Mouse (Mus musculus): Measurements from ENCODE around the gene Phactr2.

The Phactr2 gene

DNA sequence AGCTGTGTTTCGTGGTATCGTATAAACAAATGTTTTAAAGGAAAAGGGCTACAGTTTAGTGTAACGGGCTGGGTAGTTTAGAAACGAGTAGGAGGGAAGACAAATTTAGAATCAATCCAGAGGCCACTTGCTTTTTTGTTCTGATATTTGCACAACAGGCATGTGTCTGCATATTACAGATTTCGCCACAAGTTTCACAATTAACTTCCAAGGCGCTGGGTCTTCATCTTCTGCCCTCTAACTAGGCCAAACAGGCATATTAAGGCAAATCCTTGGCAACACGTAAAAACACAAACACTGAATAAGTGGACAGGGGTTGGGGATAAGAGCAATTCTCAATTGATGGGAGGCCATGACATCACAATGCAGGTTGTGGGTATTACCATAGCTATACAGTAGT lies 298.3 kb downstream of the Phactr2 start:
- no peak for DNase-seq (ENCODE audit: extremely low spot score, low read depth, low spot score)

- DNase-seq (ENCODE audit: extremely low spot score, low read depth, low spot score): no peak
Measured at GRCm38 (mm10) chr10:13172798-13173221, 301.4 kb downstream of the Phactr2 start.

GRCm38 (mm10) chr10:13171461-13171860 lies 302.8 kb downstream of the Phactr2 start:
- DNase-seq (ENCODE audit: extremely low spot score, low read depth, low spot score): no peak

DNA sequence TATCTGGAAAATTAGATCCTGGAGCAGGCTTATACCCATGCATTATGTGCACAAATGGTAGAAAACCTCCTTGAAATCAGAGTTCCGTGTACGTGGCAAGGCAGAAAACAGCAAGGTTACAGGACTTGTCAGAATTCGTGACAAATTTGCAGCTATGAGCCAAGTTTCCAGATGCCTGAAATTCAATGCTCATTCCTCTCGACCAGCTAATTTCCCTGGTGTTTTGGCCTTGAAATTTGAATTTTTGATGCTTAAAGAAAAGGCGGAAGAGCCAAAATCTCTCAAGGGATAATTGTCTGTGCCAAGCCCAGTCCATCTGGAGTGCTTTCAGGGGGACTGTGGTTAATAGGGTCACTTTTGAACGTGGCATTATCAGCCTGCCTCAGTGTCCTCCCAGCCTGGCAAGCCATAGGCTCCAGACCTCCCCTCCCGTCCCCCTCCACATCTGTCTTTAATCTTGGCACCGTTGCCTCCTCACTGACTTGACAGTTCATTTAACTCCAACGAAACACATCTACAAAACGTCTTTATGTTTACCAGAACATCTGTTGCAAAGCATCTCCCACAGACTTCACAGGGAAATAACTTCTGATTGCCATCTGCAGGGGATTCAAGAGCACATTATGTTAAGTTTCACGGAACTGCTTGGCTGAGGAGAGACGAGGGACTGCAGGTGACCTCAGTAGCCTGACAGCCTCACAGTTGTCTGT lies 303.3 kb downstream of the Phactr2 start:
- DNase-seq (ENCODE audit: extremely low spot score, low read depth, low spot score): peak; percentile 35

DNA sequence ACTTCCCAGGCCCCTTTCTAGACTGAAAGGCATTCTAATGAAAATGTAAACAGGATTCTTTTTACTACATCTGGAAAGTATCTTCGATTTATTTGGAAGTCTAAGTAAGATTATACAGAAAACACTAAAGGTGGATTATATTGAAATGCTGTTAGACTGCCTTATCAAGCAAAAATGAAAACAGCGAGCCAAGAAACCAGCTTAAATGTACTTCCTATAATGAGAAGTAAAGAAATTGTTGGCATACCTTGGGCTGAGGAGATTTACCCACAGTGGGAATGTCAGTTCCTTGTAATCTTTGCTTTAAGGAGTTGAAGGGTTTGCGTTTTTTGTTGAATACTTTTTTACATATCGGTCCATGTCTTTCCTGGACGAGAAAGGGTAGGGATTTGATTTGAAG lies 305.8 kb downstream of the Phactr2 start:
- DNase-seq (ENCODE audit: extremely low spot score, low read depth, low spot score): no peak

DNA sequence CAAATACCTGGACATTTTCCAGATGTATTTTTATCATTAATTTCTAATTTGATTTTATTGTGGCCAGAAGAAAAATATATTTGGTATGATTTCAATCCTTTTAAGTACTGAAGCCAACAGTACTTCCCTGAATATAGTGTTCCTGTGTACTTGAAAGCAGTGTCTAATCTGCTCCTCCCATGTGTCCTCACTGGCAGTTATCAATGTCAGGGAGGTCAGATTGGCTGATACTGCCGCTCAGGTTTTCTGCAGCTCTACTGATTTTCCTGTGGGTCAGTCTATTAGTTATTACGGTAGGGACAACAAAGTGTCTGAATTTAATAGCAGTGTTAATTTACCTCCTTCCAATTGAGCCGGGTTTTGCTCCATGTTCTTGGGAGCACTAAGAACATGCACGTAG lies 312.2 kb downstream of the Phactr2 start:
- no peak for DNase-seq (ENCODE audit: extremely low spot score, low read depth, low spot score)

GRCm38 (mm10) chr10:13160913-13161312 lies 313.3 kb downstream of the Phactr2 start:
- no peak for DNase-seq (ENCODE audit: extremely low spot score, low read depth, low spot score)

Data from hindlimb bud, embryonic 11.5 days (tissue).